Mouse (Mus musculus) cerebellum, adult 2 months (tissue): ENCODE data around the gene Mfap2. TPM values are rescaled to one million over a fixed set of nuclear protein-coding genes. Genes with fewer than 3 reads are reported as not detected.

Experiments
- DNase-seq, 2 experiments: peaks; one replicate each; pipeline ENCODE4 v3.0.0; 2021
- H3K27ac ChIP-seq: fragments of 200-500 bp; 2 replicates; pipeline ENCODE4 v1.5.1; 2012; ENCODE audit warnings: low read length, control low read depth, inconsistent platforms; ENCODE audit not compliant: insufficient read depth
- H3K27me3 ChIP-seq: fragments of 200-500 bp; 2 replicates; pipeline ENCODE4 v1.6.1; 2012; ENCODE audit warnings: inconsistent platforms, mild to moderate bottlenecking, low read length, moderate library complexity; ENCODE audit not compliant: control insufficient read depth, insufficient read depth
- H3K4me1 ChIP-seq: fragments of 200-500 bp; 2 replicates; pipeline ENCODE4 v1.6.1; 2011; ENCODE audit warnings: low read length; ENCODE audit not compliant: control insufficient read depth, insufficient read depth
- H3K4me3 ChIP-seq: fragments of 200-500 bp; replicated peaks from 2 replicates; pipeline ENCODE3; 2011; ENCODE audit warnings: mild to moderate bottlenecking, low read depth, low read length, control low read depth; ENCODE audit not compliant: insufficient read depth
- CTCF ChIP-seq: fragments of 200-500 bp; IDR thresholded peaks from 2 replicates; pipeline ENCODE4 v1.5.1; 2011; ENCODE audit warnings: low read depth, mild to moderate bottlenecking, control low read depth, low read length, moderate library complexity, borderline replicate concordance; ENCODE audit not compliant: insufficient read depth
- POLR2A ChIP-seq: fragments of 200-500 bp; IDR thresholded peaks from 2 replicates; pipeline ENCODE4 v1.6.1; 2011; ENCODE audit warnings: low read length, control low read depth, borderline replicate concordance; ENCODE audit not compliant: insufficient read depth
- WGBS: fragments of 180-500 bp; shearing (Covaris S2); methylation state at CpG from one replicate; pipeline ENCODE4 v1.1.7; 2018; 5-methylcytosine and 5-hydroxymethylcytosine counted together
- polyA plus RNA-seq: library from polyadenylated mRNA; depleted of rRNA; stranded (reverse); fragments of >200 nt; gene quantifications from 2 replicates; pipeline ENCODE4 v1.2.3, GENCODE M21; 2012

Gene Mfap2
- polyA plus RNA-seq, 1 experiment = 3.4 TPM

GRCm38 (mm10) chr4:140989447-140989846, 20.8 kb upstream of the Mfap2 start:
- WGBS = 48% methylated on average over 14 of the region's 14 CpGs
- TF ChIP-seq CTCF (no peak), POLR2A (no peak)

GRCm38 (mm10) chr4:140992215-140992614, 18.0 kb upstream of the Mfap2 start:
- 47% methylated on average over 20 of the region's 20 CpGs for WGBS
- no peak overlapping the region for H3K4me3 ChIP-seq
- peak; percentile 14; the same call in 1 of the 2 replicates for TF ChIP-seq CTCF
- TF ChIP-seq POLR2A = no peak

More at GRCm38 (mm10) chr4:140989447-140989846, 20.8 kb upstream of the Mfap2 start:
- Histone ChIP-seq H3K27ac (no peak overlapping the region), H3K27me3 (no peaks in the 10 kb centered on the region), H3K4me1 (peaks cover 19% of the 10 kb centered on the region), H3K4me3 (no peak overlapping the region)
- no peak for DNase-seq

GRCm38 (mm10) chr4:140993846-140994245, 16.4 kb upstream of the Mfap2 start:
- Histone ChIP-seq H3K4me3 (no peak overlapping the region), H3K4me1 (peaks cover 12% of the 10 kb centered on the region), H3K27me3 (no peaks in the 10 kb centered on the region), H3K27ac (no peak overlapping the region)
- TF ChIP-seq CTCF (no peak), POLR2A (no peak)
- no peak for DNase-seq
- WGBS = 59% methylated on average over 8 of the region's 8 CpGs

More at GRCm38 (mm10) chr4:140992215-140992614, 18.0 kb upstream of the Mfap2 start:
- Histone ChIP-seq H3K27me3 (no peaks in the 10 kb centered on the region), H3K4me1 (peaks cover 16% of the 10 kb centered on the region), H3K27ac (no peak overlapping the region)
- peak; percentile 60 to 70 for DNase-seq

- peaks cover 10% of the 10 kb centered on the region for H3K4me1 ChIP-seq
- no peaks in the 10 kb centered on the region for H3K27me3 ChIP-seq
- H3K27ac ChIP-seq = no peak overlapping the region
- 82% methylated on average over 8 of the region's 8 CpGs for WGBS
- TF ChIP-seq CTCF = no peak
- no peak for TF ChIP-seq POLR2A
- H3K4me3 ChIP-seq = no peak overlapping the region
- no peak for DNase-seq
Observed at GRCm38 (mm10) chr4:140995811-140996210, 14.4 kb upstream of the Mfap2 start.

GRCm38 (mm10) chr4:140996812-140997211, 13.4 kb upstream of the Mfap2 start:
- Histone ChIP-seq H3K4me1 (peaks cover 4% of the 10 kb centered on the region), H3K4me3 (no peak overlapping the region), H3K27ac (no peak overlapping the region), H3K27me3 (no peaks in the 10 kb centered on the region)
- TF ChIP-seq CTCF = no peak
- no peak for TF ChIP-seq POLR2A
- 97% methylated on average over 9 of the region's 9 CpGs for WGBS
- DNase-seq = no peak

GRCm38 (mm10) chr4:141005983-141006382, 4.2 kb upstream of the Mfap2 start:
- TF ChIP-seq POLR2A = no peak
- TF ChIP-seq CTCF = peak; percentile 52
- Histone ChIP-seq H3K4me1 (peaks cover 22% of the 10 kb centered on the region), H3K4me3 (no peak overlapping the region), H3K27ac (no peak overlapping the region), H3K27me3 (no peaks in the 10 kb centered on the region)
- DNase-seq = peak; percentile 54 to 66
- WGBS = 68% methylated on average over 13 of the region's 13 CpGs

- Histone ChIP-seq H3K27me3 (no peaks in the 10 kb centered on the region), H3K27ac (no peak overlapping the region), H3K4me3 (no peak overlapping the region), H3K4me1 (peaks cover 41% of the 10 kb centered on the region)
- no peak for TF ChIP-seq POLR2A
- no peak for TF ChIP-seq CTCF
- 4% methylated on average over 8 of the region's 8 CpGs for WGBS
- DNase-seq = peak; percentile 62 to 65
Observed at GRCm38 (mm10) chr4:141008028-141008427, 2.2 kb upstream of the Mfap2 start.

GRCm38 (mm10) chr4:141010526-141010925, 308 bp downstream of the Mfap2 start:
- Histone ChIP-seq H3K27ac (no peak overlapping the region), H3K4me1 (peaks cover 42% of the 10 kb centered on the region), H3K4me3 (no peak overlapping the region), H3K27me3 (no peaks in the 10 kb centered on the region)
- WGBS = 9% methylated on average over 26 of the region's 26 CpGs
- TF ChIP-seq CTCF = no peak
- no peak for TF ChIP-seq POLR2A
- no peak for DNase-seq
